Mouse (Mus musculus) embryonic fibroblast, embryonic 13.5 days (primary cell): ENCODE data around the gene Tgfa.

Source experiments
- CTCF ChIP-seq: IDR thresholded peaks from 2 replicates; pipeline ENCODE4 v1.5.1; 2011; ENCODE audit warnings: mild to moderate bottlenecking, control low read depth, low read length, moderate library complexity, borderline replicate concordance; ENCODE audit not compliant: insufficient read depth
- POLR2A ChIP-seq: IDR thresholded peaks from 2 replicates; pipeline ENCODE4 v1.6.1; 2011; ENCODE audit warnings: low read depth, mild to moderate bottlenecking, control low read depth, low read length, moderate library complexity

DNA sequence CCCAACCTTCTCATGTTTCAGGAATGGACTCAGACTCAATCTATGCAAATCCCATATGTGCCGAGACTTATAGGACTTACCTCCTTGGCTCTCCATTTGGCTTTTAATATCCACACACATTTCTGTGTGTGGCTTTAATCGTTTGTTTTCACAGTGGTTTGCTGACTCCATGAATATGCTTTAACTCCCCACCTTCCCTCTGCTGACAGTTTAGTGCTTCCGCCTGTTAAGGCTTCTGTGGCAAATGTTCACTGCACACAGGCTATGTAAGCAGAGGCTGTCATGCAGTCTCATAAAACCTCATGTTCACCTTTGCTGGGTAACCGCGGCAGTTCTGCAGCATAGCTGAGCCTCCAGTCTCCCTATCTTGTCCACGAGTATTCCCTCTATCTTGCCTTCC, 18.3 kb upstream of the Tgfa start:
- TF ChIP-seq CTCF, result no peak
- no peak for TF ChIP-seq POLR2A
